Comparison of ENCODE assay signal across 18 mouse cellular contexts in the genomic region with DNA sequence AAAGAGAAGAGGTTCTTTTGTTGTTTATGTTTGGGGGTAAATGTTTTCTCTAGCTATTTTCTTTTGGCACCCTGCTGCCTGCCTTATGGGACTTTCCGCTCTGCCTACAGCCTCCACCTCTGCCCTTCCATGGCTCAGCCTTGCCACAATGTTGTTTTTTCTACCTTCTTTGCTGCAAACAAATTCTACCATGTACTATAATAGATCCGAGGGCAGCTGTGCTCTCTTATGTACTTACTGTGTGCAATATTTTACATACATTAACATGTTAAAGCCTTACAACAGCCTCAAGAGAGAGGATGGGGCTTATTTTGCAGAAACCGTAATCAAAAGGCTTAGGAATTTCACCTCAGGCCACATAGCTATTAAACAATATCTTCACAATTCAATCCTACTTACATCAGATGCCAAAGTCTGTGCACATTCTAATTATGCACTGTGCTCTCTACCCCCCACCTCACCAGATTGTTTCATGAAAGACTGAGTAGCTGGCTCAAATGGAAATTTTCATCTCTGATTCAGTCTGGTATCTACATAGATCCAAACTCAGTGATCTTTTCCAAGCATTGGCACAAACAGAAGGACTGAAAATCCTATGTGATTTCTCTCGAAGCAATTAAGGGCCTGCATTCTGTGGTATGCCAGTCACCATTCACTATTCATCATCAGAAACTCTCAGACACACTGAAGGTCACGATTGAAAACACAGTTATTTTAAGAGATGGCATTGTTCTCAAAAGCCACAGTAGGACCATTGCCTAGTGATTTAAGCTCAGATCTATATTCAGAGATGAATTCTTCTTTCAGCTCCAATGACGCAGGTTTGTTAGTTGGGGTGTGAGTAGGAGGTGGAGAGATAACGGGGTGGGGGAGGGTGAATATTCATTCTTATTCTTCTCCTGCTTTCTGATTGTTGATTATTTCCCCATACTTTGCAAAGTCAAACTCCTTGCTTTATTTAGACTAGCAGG.
A peak's percentile ranks its signal among the peaks of the same experiment; 100 is the strongest.
DNase-seq lines count a peak whose midpoint lies in the region; ATAC-seq lines count a peak whose summit lies in the region.
"Had no signal": no experiment of that assay in that cellular context is flagged by ENCODE, and none has a peak within 500 bp of the region (broad histone marks: within the 10 kb centered on the region; RNA-seq: fewer than 3 reads in every experiment).

No protein-coding gene starts in this region.

- 69% methylated on average over 7 of the region's 7 CpGs for WGBS in hindbrain, embryonic 11.5 days
- 51% methylated on average over 7 of the region's 7 CpGs for WGBS in hindbrain, embryonic 16.5 days

- peak; percentile 51; the same call in 1 of the 2 replicates for ATAC-seq in hindbrain, embryonic 11.5 days (ENCODE audit: low FRiP score)
- no peak for ATAC-seq in hindbrain, embryonic 16.5 days

- no peak overlapping the region for H3K4me2 ChIP-seq in hindbrain, embryonic 11.5 days (replicated peaks; ENCODE audit: low read depth, low read length)
- H3K4me2 ChIP-seq in hindbrain, embryonic 16.5 days (ENCODE audit: low read length): no peak overlapping the region
- H3K4me2 ChIP-seq: limb, embryonic 13.5 days had no signal

- no peaks in the 10 kb centered on the region for H3K9me3 ChIP-seq in hindbrain, embryonic 11.5 days (ENCODE audit: control insufficient read depth, low read length)
- no peaks in the 10 kb centered on the region for H3K9me3 ChIP-seq in hindbrain, embryonic 16.5 days (ENCODE audit: control insufficient read depth, low read length)
- H3K9me3 ChIP-seq: limb, embryonic 13.5 days had no signal

- no peak overlapping the region for H3K9ac ChIP-seq in hindbrain, embryonic 11.5 days (ENCODE audit: low read depth, low read length)
- no peak overlapping the region for H3K9ac ChIP-seq in hindbrain, embryonic 16.5 days (ENCODE audit: low read depth, low read length)
- H3K9ac ChIP-seq: limb, embryonic 13.5 days had no signal

- no peak overlapping the region for H3K27ac ChIP-seq in hindbrain, embryonic 11.5 days (ENCODE audit: low read depth, low read length)
- no peak overlapping the region for H3K27ac ChIP-seq in hindbrain, embryonic 16.5 days (ENCODE audit: low read depth, low read length)
- H3K27ac ChIP-seq: left cerebral cortex, adult 2 months; limb, embryonic 13.5 days; macrophage had no signal

- no peaks in the 10 kb centered on the region for H3K4me1 ChIP-seq in hindbrain, embryonic 11.5 days (replicated peaks; ENCODE audit: control insufficient read depth, insufficient read depth, low read length)
- H3K4me1 ChIP-seq in hindbrain, embryonic 16.5 days (ENCODE audit: control insufficient read depth, insufficient read depth, low read depth, low read length): no peaks in the 10 kb centered on the region
- H3K4me1 ChIP-seq: limb, embryonic 13.5 days had no signal

- H3K4me3 ChIP-seq in hindbrain, embryonic 11.5 days (ENCODE audit: low read depth, low read length): no peak overlapping the region
- no peak overlapping the region for H3K4me3 ChIP-seq in hindbrain, embryonic 16.5 days (ENCODE audit: low read length)
- H3K4me3 ChIP-seq: left cerebral cortex, adult 2 months; limb, embryonic 13.5 days; myocyte had no signal

- H3K27me3 ChIP-seq in hindbrain, embryonic 11.5 days (ENCODE audit: control insufficient read depth, insufficient read depth, low read length): no peaks in the 10 kb centered on the region
- H3K27me3 ChIP-seq in hindbrain, embryonic 16.5 days (replicated peaks; ENCODE audit: control insufficient read depth, insufficient read depth, low read length): no peaks in the 10 kb centered on the region
- H3K27me3 ChIP-seq: limb, embryonic 13.5 days had no signal

- DNase-seq in hindbrain, embryonic 11.5 days (ENCODE audit: low spot score): no peak
- DNase-seq in right cerebral cortex, adult 2 months (ENCODE audit: low spot score in 2 of 2): peak; percentile 7 to 12
- no peak for DNase-seq in right cerebral cortex, adult 18-20 months
- DNase-seq in layer of hippocampus, adult 9-11 months: peak; percentile 58
- no peak for DNase-seq in heart, adult 8-10 months (ENCODE audit: low spot score)
- DNase-seq in gastrocnemius, adult 8-10 months (ENCODE audit: low spot score in 2 of 2): no peak
- DNase-seq: adrenal gland, postnatal 14 days; B cell, adult 2 months; cerebellum, adult 11 months; heart, adult 18-20 months; heart, postnatal 10 days; lung, adult 18-20 months; thymus, postnatal 36 days had no signal

- H3K36me3 ChIP-seq in hindbrain, embryonic 11.5 days (ENCODE audit: control insufficient read depth, insufficient read depth, low read length): no peaks in the 10 kb centered on the region
- H3K36me3 ChIP-seq in hindbrain, embryonic 16.5 days (ENCODE audit: control insufficient read depth, insufficient read depth, low read length): no peaks in the 10 kb centered on the region
- H3K36me3 ChIP-seq: limb, embryonic 13.5 days had no signal

Comparison
In these comparisons a context has a peak if more than half of its experiments do, and no peak if none do; other contexts are left out.
1. DNase-seq: peak in right cerebral cortex, adult 2 months (2 of 2) and layer of hippocampus, adult 9-11 months (single experiment); none in hindbrain, embryonic 11.5 days (single experiment), right cerebral cortex, adult 18-20 months (single experiment), heart, adult 8-10 months (single experiment) and gastrocnemius, adult 8-10 months (0 of 2).